Mouse (Mus musculus): ENCODE results near the gene Cald1. TPM values are rescaled to one million over a fixed set of nuclear protein-coding genes. Genes with fewer than 3 reads are reported as not detected.

Cald1 gene
- polyA plus RNA-seq, 1 experiment from 2014 or later = 58.5 TPM

GRCm38 (mm10) chr6:34608603-34609002 lies 10.3 kb downstream of the Cald1 start:
- H3K4me3 ChIP-seq (replicated peaks; ENCODE audit: low read length) = no peak overlapping the region

GRCm38 (mm10) chr6:34609892-34610829 lies 11.9 kb downstream of the Cald1 start:
- no peak overlapping the region for H3K9ac ChIP-seq (replicated peaks; ENCODE audit: low read depth, low read length)
- H3K27ac ChIP-seq (ENCODE audit: low read length) = no peak overlapping the region
- ATAC-seq = no peak
- no peaks in the 10 kb centered on the region for H3K9me3 ChIP-seq (ENCODE audit: control insufficient read depth, low read length)
- WGBS = 54% methylated on average over 24 of the region's 24 CpGs
- H3K27me3 ChIP-seq (replicated peaks; ENCODE audit: control insufficient read depth, insufficient read depth, low read length) = no peaks in the 10 kb centered on the region
- no peaks in the 10 kb centered on the region for H3K36me3 ChIP-seq (ENCODE audit: control insufficient read depth, insufficient read depth)
- H3K4me1 ChIP-seq (replicated peaks; ENCODE audit: control insufficient read depth, insufficient read depth, low read length) = no peaks in the 10 kb centered on the region
- no peak overlapping the region for H3K4me2 ChIP-seq (ENCODE audit: low read length)
- H3K4me3 ChIP-seq (replicated peaks; ENCODE audit: low read length) = no peak overlapping the region

More at GRCm38 (mm10) chr6:34608603-34609002, 10.3 kb downstream of the Cald1 start:
- no peaks in the 10 kb centered on the region for H3K27me3 ChIP-seq (replicated peaks; ENCODE audit: control insufficient read depth, insufficient read depth, low read length)
- ATAC-seq = no peak
- H3K9me3 ChIP-seq (ENCODE audit: control insufficient read depth, low read length) = no peaks in the 10 kb centered on the region
- no peak overlapping the region for H3K9ac ChIP-seq (replicated peaks; ENCODE audit: low read depth, low read length)
- H3K36me3 ChIP-seq (ENCODE audit: control insufficient read depth, insufficient read depth) = no peaks in the 10 kb centered on the region
- H3K27ac ChIP-seq (ENCODE audit: low read length) = no peak overlapping the region
- H3K4me2 ChIP-seq (ENCODE audit: low read length) = no peak overlapping the region
- 91% methylated on average over 3 of the region's 3 CpGs for WGBS
- no peaks in the 10 kb centered on the region for H3K4me1 ChIP-seq (replicated peaks; ENCODE audit: control insufficient read depth, insufficient read depth, low read length)

- Histone ChIP-seq H3K27me3 (replicated peaks; ENCODE audit: control insufficient read depth, insufficient read depth, low read length) (no peaks in the 10 kb centered on the region), H3K9me3 (ENCODE audit: control insufficient read depth, low read length) (no peaks in the 10 kb centered on the region), H3K4me3 (replicated peaks; ENCODE audit: low read length) (no peak overlapping the region), H3K27ac (ENCODE audit: low read length) (no peak overlapping the region), H3K9ac (replicated peaks; ENCODE audit: low read depth, low read length) (no peak overlapping the region), H3K4me1 (replicated peaks; ENCODE audit: control insufficient read depth, insufficient read depth, low read length) (no peaks in the 10 kb centered on the region), H3K4me2 (ENCODE audit: low read length) (no peak overlapping the region), H3K36me3 (ENCODE audit: control insufficient read depth, insufficient read depth) (no peaks in the 10 kb centered on the region)
- no peak for ATAC-seq
- 78% methylated on average over 5 of the region's 5 CpGs for WGBS
Measured at GRCm38 (mm10) chr6:34613122-34613521, 14.8 kb downstream of the Cald1 start.

- no peaks in the 10 kb centered on the region for H3K36me3 ChIP-seq (ENCODE audit: control insufficient read depth, insufficient read depth)
- no peak overlapping the region for H3K4me2 ChIP-seq (ENCODE audit: low read length)
- no peak overlapping the region for H3K4me3 ChIP-seq (replicated peaks; ENCODE audit: low read length)
- H3K27ac ChIP-seq (ENCODE audit: low read length) = no peak overlapping the region
- H3K27me3 ChIP-seq (replicated peaks; ENCODE audit: control insufficient read depth, insufficient read depth, low read length) = no peaks in the 10 kb centered on the region
- no peaks in the 10 kb centered on the region for H3K4me1 ChIP-seq (replicated peaks; ENCODE audit: control insufficient read depth, insufficient read depth, low read length)
- no peak overlapping the region for H3K9ac ChIP-seq (replicated peaks; ENCODE audit: low read depth, low read length)
- WGBS = 97% methylated on average over 3 of the region's 3 CpGs
- H3K9me3 ChIP-seq (ENCODE audit: control insufficient read depth, low read length) = no peaks in the 10 kb centered on the region
- ATAC-seq = no peak
Measured at GRCm38 (mm10) chr6:34615419-34615818, 17.1 kb downstream of the Cald1 start.

GRCm38 (mm10) chr6:34619494-34619893 lies 21.2 kb downstream of the Cald1 start:
- 89% methylated on average over 2 of the region's 2 CpGs for WGBS
- Histone ChIP-seq H3K27me3 (replicated peaks; ENCODE audit: control insufficient read depth, insufficient read depth, low read length) (no peaks in the 10 kb centered on the region), H3K27ac (ENCODE audit: low read length) (no peak overlapping the region), H3K9ac (replicated peaks; ENCODE audit: low read depth, low read length) (no peak overlapping the region), H3K9me3 (ENCODE audit: control insufficient read depth, low read length) (no peaks in the 10 kb centered on the region), H3K4me3 (replicated peaks; ENCODE audit: low read length) (no peak overlapping the region), H3K36me3 (ENCODE audit: control insufficient read depth, insufficient read depth) (no peaks in the 10 kb centered on the region), H3K4me1 (replicated peaks; ENCODE audit: control insufficient read depth, insufficient read depth, low read length) (no peaks in the 10 kb centered on the region), H3K4me2 (ENCODE audit: low read length) (no peak overlapping the region)
- ATAC-seq = no peak

GRCm38 (mm10) chr6:34620242-34620641 lies 21.9 kb downstream of the Cald1 start:
- 33% methylated on average over 1 of the region's 1 CpGs for WGBS
- Histone ChIP-seq H3K27ac (ENCODE audit: low read length) (no peak overlapping the region), H3K9me3 (ENCODE audit: control insufficient read depth, low read length) (no peaks in the 10 kb centered on the region), H3K27me3 (replicated peaks; ENCODE audit: control insufficient read depth, insufficient read depth, low read length) (no peaks in the 10 kb centered on the region), H3K4me1 (replicated peaks; ENCODE audit: control insufficient read depth, insufficient read depth, low read length) (no peaks in the 10 kb centered on the region), H3K9ac (replicated peaks; ENCODE audit: low read depth, low read length) (no peak overlapping the region), H3K36me3 (ENCODE audit: control insufficient read depth, insufficient read depth) (no peaks in the 10 kb centered on the region), H3K4me3 (replicated peaks; ENCODE audit: low read length) (no peak overlapping the region), H3K4me2 (ENCODE audit: low read length) (no peak overlapping the region)
- no peak for ATAC-seq

- no peak overlapping the region for H3K9ac ChIP-seq (replicated peaks; ENCODE audit: low read depth, low read length)
- no peaks in the 10 kb centered on the region for H3K4me1 ChIP-seq (replicated peaks; ENCODE audit: control insufficient read depth, insufficient read depth, low read length)
- H3K9me3 ChIP-seq (ENCODE audit: control insufficient read depth, low read length) = no peaks in the 10 kb centered on the region
- no peaks in the 10 kb centered on the region for H3K27me3 ChIP-seq (replicated peaks; ENCODE audit: control insufficient read depth, insufficient read depth, low read length)
- no peaks in the 10 kb centered on the region for H3K36me3 ChIP-seq (ENCODE audit: control insufficient read depth, insufficient read depth)
- H3K4me3 ChIP-seq (replicated peaks; ENCODE audit: low read length) = no peak overlapping the region
- WGBS = 62% methylated on average over 6 of the region's 6 CpGs
- no peak overlapping the region for H3K4me2 ChIP-seq (ENCODE audit: low read length)
- ATAC-seq = no peak
- H3K27ac ChIP-seq (ENCODE audit: low read length) = no peak overlapping the region
Measured at GRCm38 (mm10) chr6:34622865-34623264, 24.6 kb downstream of the Cald1 start.

GRCm38 (mm10) chr6:34623290-34623689 lies 25.0 kb downstream of the Cald1 start:
- Histone ChIP-seq H3K27ac (ENCODE audit: low read length) (no peak overlapping the region), H3K4me2 (ENCODE audit: low read length) (no peak overlapping the region), H3K4me1 (replicated peaks; ENCODE audit: control insufficient read depth, insufficient read depth, low read length) (no peaks in the 10 kb centered on the region), H3K27me3 (replicated peaks; ENCODE audit: control insufficient read depth, insufficient read depth, low read length) (no peaks in the 10 kb centered on the region), H3K9ac (replicated peaks; ENCODE audit: low read depth, low read length) (no peak overlapping the region), H3K4me3 (replicated peaks; ENCODE audit: low read length) (no peak overlapping the region), H3K36me3 (ENCODE audit: control insufficient read depth, insufficient read depth) (no peaks in the 10 kb centered on the region), H3K9me3 (ENCODE audit: control insufficient read depth, low read length) (no peaks in the 10 kb centered on the region)
- ATAC-seq = no peak
- 47% methylated on average over 7 of the region's 7 CpGs for WGBS

GRCm38 (mm10) chr6:34624536-34624935 lies 26.2 kb downstream of the Cald1 start:
- ATAC-seq = no peak
- WGBS = 69% methylated on average over 3 of the region's 3 CpGs
- no peaks in the 10 kb centered on the region for H3K27me3 ChIP-seq (replicated peaks; ENCODE audit: control insufficient read depth, insufficient read depth, low read length)
- no peaks in the 10 kb centered on the region for H3K9me3 ChIP-seq (ENCODE audit: control insufficient read depth, low read length)
- no peaks in the 10 kb centered on the region for H3K4me1 ChIP-seq (replicated peaks; ENCODE audit: control insufficient read depth, insufficient read depth, low read length)
- H3K9ac ChIP-seq (replicated peaks; ENCODE audit: low read depth, low read length) = no peak overlapping the region
- no peaks in the 10 kb centered on the region for H3K36me3 ChIP-seq (ENCODE audit: control insufficient read depth, insufficient read depth)
- H3K4me2 ChIP-seq (ENCODE audit: low read length) = no peak overlapping the region
- H3K27ac ChIP-seq (ENCODE audit: low read length) = no peak overlapping the region
- H3K4me3 ChIP-seq (replicated peaks; ENCODE audit: low read length) = no peak overlapping the region
